Mouse (Mus musculus) olfactory bulb, adult 2 months (tissue): ENCODE results near the gene Trmt112. TPM values are rescaled to one million over a fixed set of nuclear protein-coding genes. Genes with fewer than 3 reads are reported as not detected.

Experiments used
- H3K27ac ChIP-seq: fragments of 200-500 bp; 2 replicates; pipeline ENCODE4 v1.5.1; 2012; ENCODE audit warnings: low read depth, low read length; ENCODE audit not compliant: insufficient read depth
- H3K4me1 ChIP-seq: fragments of 200-500 bp; 2 replicates; pipeline ENCODE4 v1.6.1; 2012; ENCODE audit warnings: low read length; ENCODE audit not compliant: control insufficient read depth, insufficient read depth
- H3K4me3 ChIP-seq: fragments of 200-500 bp; 2 replicates; pipeline ENCODE4 v1.5.1; 2012; ENCODE audit warnings: mild to moderate bottlenecking, low read depth, low read length, moderate library complexity; ENCODE audit not compliant: insufficient read depth
- CTCF ChIP-seq: fragments of 200-500 bp; IDR thresholded peaks from 2 replicates; pipeline ENCODE4 v1.5.1; 2012; ENCODE audit warnings: low read depth, mild to moderate bottlenecking, low read length, moderate library complexity; ENCODE audit not compliant: insufficient read depth
- POLR2A ChIP-seq: fragments of 200-500 bp; IDR thresholded peaks from 2 replicates; pipeline ENCODE4 v1.6.1; 2012; ENCODE audit warnings: mild to moderate bottlenecking, low read depth, low read length, moderate library complexity; ENCODE audit not compliant: insufficient read depth
- WGBS: fragments of 180-500 bp; shearing (Covaris S2); methylation state at CpG from one replicate; pipeline ENCODE4 v1.1.7; 2018; 5-methylcytosine and 5-hydroxymethylcytosine counted together
- polyA plus RNA-seq: library from polyadenylated mRNA; stranded (reverse); fragments of >200 nt; gene quantifications from 2 replicates; pipeline ENCODE4 v1.2.4, GENCODE M21; 2012; ENCODE audit warnings: low replicate concordance; ENCODE audit not compliant: missing spikeins, insufficient read depth, insufficient read length

The Trmt112 gene
- polyA plus RNA-seq, 1 experiment, result not detected

- under 1% methylated on average over 66 of the region's 66 CpGs for WGBS
- H3K4me3 ChIP-seq, result peak within 1 kb of the TSS; percentile 81
- TF ChIP-seq POLR2A (peak; percentile 91), CTCF (0 out of 2 replicates have a peak, but pooled peaks have one; percentile 4)
- peaks cover 40% of the 10 kb centered on the region for H3K4me1 ChIP-seq
- H3K27ac ChIP-seq, result peak within 1 kb of the TSS; percentile 99
Measured at GRCm38 (mm10) chr19:6921647-6922567, 12.4 kb downstream of the Trmt112 start, which contains the start of gene Esrra. Gene Esrra, minus strand, starts transcription at chr19:6921813.

DNA sequence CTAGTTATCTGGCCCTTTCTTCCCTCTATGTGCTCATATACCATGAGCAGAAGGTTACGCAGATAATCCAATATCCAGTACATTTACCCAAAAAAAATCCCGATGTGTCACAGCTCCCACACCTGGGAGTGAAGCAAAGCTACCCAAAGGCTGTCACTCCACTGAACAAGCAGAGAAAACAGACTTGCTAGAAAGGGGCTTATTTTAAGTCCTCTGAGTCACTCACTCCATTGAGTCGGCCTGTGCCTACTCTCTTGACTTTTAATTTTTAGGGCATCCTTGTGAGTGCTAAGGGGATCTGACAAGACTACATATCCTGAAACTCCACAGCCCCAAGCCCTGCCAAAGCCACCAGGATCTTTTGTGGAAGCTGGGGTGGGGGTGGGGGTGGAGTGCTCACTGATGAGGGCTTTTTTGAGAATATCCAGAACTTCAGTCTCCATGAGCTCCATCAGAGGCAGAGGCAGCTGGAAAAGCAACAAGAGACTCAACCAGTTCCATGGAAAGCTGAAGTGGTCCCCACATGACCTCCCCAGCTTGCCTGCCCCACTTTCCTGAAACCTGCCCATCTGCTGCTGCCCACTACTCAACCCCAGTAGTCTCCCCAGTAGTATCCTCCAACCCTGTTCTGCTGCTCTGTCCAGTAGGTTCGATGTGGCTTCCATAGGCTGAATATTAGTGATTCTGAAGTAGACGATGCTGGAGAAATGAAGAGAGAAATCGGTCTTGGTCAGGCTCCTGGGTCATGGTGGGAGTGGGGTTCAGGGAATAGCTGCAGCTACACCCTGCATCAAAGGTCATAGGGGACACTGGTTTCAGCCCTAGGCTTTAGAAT lies 13.6 kb downstream of the Trmt112 start:
- WGBS, result 52% methylated on average over 6 of the region's 6 CpGs
- TF ChIP-seq CTCF, result no peak
- TF ChIP-seq POLR2A, result no peak

GRCm38 (mm10) chr19:6924461-6925306 lies 15.2 kb downstream of the Trmt112 start:
- peaks cover 42% of the 10 kb centered on the region for H3K4me1 ChIP-seq
- TF ChIP-seq POLR2A, result no peak
- TF ChIP-seq CTCF, result peak; percentile 35; the same call in 1 of the 2 replicates
- no peak overlapping the region for H3K27ac ChIP-seq
- WGBS, result 5% methylated on average over 39 of the region's 39 CpGs
- peak overlapping the region; percentile 2 for H3K4me3 ChIP-seq

More for the DNA sequence above, 13.6 kb downstream of the Trmt112 start:
- H3K27ac ChIP-seq, result peak overlapping the region; percentile 99
- H3K4me3 ChIP-seq, result peak overlapping the region; percentile 81; the same call in 1 of the 2 replicates
- H3K4me1 ChIP-seq, result peaks cover 42% of the 10 kb centered on the region

GRCm38 (mm10) chr19:6925307-6925573 lies 15.7 kb downstream of the Trmt112 start, which contains the start of gene Catsperz:
Gene Catsperz, minus strand, starts transcription at chr19:6925380.
- H3K27ac ChIP-seq, result no peak within 1 kb of the TSS
- TF ChIP-seq CTCF, result no peak
- peak within 1 kb of the TSS; percentile 2 for H3K4me3 ChIP-seq
- peaks cover 36% of the 10 kb centered on the region for H3K4me1 ChIP-seq
- 9% methylated on average over 9 of the region's 9 CpGs for WGBS

- 32% methylated on average over 40 of the region's 40 CpGs for WGBS
- TF ChIP-seq POLR2A (no peak), CTCF (no peak)
- Histone ChIP-seq H3K4me1 (peaks cover 33% of the 10 kb centered on the region), H3K27ac (no peak overlapping the region), H3K4me3 (no peak overlapping the region)
Measured at GRCm38 (mm10) chr19:6925611-6926329, 16.3 kb downstream of the Trmt112 start.

DNA sequence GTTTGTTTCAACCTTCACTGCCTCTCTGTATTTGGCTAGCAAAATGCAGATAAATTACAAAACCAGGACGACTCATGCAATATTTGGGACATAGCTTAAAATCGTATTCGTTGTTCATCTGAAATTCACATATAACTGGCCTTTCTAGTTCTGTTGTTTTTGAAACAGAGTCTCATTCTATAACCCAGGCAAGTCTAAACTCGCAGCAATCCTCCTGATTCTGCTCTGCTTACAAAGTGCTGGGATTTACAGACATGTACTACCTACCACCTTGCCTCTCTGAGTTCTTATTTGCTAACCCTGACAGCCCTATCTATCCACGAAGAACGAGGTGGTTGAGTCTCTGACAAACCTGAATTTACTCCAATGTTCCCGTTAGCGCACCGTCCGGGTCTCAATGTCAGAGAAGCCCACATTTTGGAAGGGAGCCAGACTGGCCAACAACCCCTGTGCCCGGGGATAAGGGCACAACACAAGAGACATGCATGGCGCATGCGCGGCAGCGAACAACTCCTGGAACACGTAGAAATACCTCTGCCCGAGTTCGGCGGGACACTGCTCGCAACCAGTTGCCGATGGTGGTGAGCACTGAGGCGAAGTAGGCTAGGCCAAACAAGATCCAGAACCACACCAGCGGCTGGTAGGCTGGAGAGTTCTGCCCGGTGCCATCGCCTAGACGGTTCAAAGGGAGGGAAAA lies 17.2 kb downstream of the Trmt112 start:
- TF ChIP-seq POLR2A (no peak), CTCF (no peak)
- WGBS, result 34% methylated on average over 26 of the region's 26 CpGs
- Histone ChIP-seq H3K27ac (no peak overlapping the region), H3K4me1 (peaks cover 37% of the 10 kb centered on the region), H3K4me3 (no peak overlapping the region)

- Histone ChIP-seq H3K4me1 (peaks cover 38% of the 10 kb centered on the region), H3K27ac (no peak overlapping the region), H3K4me3 (no peak overlapping the region)
- TF ChIP-seq POLR2A (no peak), CTCF (no peak)
- 13% methylated on average over 9 of the region's 9 CpGs for WGBS
Measured at GRCm38 (mm10) chr19:6928080-6928479, 18.6 kb downstream of the Trmt112 start.
